Mouse (Mus musculus): ENCODE data around the gene Pdcl3. TPM values are rescaled to one million over a fixed set of nuclear protein-coding genes. Genes with fewer than 3 reads are reported as not detected.

Pdcl3 gene
- total RNA-seq (2015) (77.5 and 88.7 TPM in 2 replicates), total RNA-seq (2017) (49.2 and 58.5 TPM in 2 replicates)

- ATAC-seq (ENCODE audit: poor library complexity, severe bottlenecking) = no peak
Measured at GRCm38 (mm10) chr1:38985308-38985707, at the start of gene Pdcl3. Gene Pdcl3 (plus strand): TSS chr1:38985608.

DNA sequence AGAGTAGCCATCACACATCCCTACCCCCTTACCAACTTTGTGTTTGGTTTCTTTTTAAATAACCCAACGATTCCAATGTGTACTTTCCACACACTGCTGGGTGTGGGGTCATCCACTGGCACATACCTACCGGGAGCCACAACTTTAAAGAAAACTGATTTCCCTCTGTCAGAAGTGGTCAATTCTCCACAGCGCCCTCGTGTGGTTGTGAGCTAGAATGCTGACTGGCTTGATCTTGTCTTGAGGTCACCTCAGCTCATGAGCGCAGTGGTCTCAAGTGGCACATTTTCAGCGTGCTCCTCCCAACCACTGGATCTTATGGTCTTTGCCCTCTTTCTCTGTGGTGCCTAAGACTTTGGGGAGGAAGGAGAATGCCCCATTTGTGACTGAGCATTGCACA lies 48.6 kb upstream of the Pdcl3 start:
- ATAC-seq (ENCODE audit: poor library complexity, severe bottlenecking) = no peak

- no peak for ATAC-seq (ENCODE audit: poor library complexity, severe bottlenecking)
Measured at GRCm38 (mm10) chr1:38938849-38939248, 46.6 kb upstream of the Pdcl3 start, which contains the start of gene Nms. Gene Nms (plus strand): TSS chr1:38939149.

GRCm38 (mm10) chr1:38939608-38940007 lies 45.8 kb upstream of the Pdcl3 start:
- no peak for ATAC-seq (ENCODE audit: poor library complexity, severe bottlenecking)

- no peak for ATAC-seq (ENCODE audit: poor library complexity, severe bottlenecking)
Measured at GRCm38 (mm10) chr1:38956457-38956856, 29.0 kb upstream of the Pdcl3 start.

DNA sequence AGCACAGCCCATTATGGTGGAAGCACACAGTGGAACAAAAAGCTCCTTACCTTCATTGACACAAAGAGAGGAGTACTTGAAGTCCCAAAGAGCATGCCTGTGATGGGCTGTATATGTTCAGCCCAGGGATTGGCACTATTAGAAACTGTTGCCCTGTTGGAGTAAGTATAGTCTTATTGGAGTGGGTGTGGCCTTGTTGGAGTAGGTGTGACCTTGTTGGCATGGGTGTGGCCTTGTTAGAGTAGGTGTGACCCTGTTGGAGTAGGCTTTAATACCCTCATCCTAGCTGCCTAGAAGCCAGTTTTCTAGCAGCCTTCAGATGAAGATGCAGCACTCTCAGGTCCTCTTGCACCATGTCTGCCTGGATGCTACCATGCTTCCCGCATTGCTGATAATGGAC lies 16.3 kb upstream of the Pdcl3 start:
- ATAC-seq (ENCODE audit: poor library complexity, severe bottlenecking) = no peak

- no peak for ATAC-seq (ENCODE audit: poor library complexity, severe bottlenecking)
Measured at GRCm38 (mm10) chr1:38971712-38972111, 13.7 kb upstream of the Pdcl3 start.

- no peak for ATAC-seq (ENCODE audit: poor library complexity, severe bottlenecking)
Measured at GRCm38 (mm10) chr1:38972986-38973592, 12.3 kb upstream of the Pdcl3 start.

GRCm38 (mm10) chr1:38979953-38980352 lies 5.5 kb upstream of the Pdcl3 start:
- ATAC-seq (ENCODE audit: poor library complexity, severe bottlenecking) = no peak

DNA sequence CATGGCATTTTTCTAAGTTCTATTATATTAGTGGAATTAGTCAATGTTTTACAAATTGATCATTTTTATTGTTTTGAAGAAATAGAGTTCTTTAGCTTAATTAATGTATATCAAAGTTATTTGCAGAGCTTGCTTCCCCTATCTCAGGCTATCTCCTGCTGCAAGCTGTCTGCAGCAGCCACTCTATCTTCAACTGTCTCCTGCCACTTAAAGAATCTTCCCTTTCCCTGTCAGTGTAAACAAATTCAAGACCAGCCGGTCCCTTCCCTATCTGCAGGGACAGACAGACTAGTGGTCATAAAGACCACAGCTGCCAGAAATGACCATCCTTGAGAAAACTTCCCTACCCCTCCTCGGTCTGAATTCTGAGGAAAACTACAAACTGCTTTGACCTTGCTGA lies 1.5 kb upstream of the Pdcl3 start:
- no peak for ATAC-seq (ENCODE audit: poor library complexity, severe bottlenecking)

DNA sequence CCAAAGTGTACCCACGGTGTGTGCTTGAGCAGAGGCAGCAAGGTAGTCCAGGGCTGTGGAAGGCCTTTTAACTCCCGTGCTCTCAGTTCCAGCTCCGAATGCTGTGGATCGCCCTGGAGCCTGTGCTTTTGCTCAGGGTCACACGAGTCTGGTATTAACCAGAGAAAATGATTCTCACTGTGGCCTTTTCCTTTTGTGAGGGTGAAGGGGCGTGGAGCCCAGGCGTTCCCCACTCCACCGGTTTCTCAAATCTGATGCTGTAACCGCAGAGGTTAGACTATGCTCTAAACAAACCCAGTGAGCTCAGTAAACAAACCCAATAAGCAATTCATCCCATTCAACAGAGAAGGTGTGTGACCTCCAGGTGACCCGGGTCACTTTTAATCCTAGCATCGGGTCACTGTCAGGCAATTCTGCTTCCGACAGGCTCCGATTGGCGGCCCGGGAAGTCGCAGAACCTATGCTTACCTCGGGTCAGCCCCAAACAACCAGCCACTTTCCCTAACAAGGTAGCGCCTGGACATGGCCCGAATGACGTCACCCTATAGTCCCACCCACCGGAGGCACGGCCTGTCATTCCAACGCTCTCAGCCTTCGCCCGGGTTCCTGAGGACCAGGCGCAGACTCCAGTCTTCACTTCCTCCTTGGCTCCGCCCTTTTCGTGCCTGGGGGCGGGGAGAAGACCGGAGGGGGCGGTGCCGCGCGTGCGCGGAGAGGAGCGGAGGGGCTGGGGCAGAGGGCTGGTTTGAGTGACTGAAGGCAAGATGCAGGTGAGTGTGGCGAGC lies 1.9 kb downstream of the Pdcl3 start:
- peak; percentile 98 for ATAC-seq (ENCODE audit: poor library complexity, severe bottlenecking)

DNA sequence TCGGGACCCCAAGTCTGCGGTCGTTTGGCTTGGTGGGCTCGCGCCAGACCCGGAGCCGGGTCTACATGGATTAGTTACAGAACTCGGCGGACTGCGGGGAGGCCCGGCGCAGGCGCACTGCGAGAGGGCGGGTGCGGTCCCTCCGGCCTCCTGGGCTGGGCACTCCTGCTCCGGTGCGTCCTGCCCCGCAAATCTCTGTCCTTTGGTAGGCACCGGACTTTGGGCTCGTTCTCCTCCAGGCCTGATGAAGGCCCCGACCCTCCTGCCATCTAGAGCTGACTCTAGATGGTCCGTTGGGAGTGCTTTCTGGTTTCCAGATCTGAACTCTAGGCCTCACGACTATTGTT lies 2.4 kb downstream of the Pdcl3 start:
- ATAC-seq (ENCODE audit: poor library complexity, severe bottlenecking) = peak; percentile 75

DNA sequence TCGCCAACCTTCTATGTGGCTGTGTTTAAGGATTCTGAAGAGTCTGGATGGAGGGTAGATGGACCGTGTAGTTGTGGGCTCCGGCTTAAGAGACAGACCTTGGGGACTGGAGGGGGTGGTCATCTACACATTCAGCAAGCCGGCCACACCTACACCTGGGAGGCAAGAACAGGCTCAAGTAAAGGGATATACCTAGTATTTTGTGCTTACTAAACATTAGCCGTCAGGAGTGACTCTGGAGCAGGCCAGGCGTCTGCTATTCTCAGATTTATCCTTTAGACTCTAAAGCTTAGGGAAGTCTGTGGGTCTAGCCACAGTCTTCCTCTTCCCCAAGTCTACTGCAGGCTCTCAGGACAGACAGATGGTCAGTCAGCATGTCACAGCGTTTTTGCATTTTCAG lies 2.9 kb downstream of the Pdcl3 start:
- ATAC-seq (ENCODE audit: poor library complexity, severe bottlenecking) = no peak

DNA sequence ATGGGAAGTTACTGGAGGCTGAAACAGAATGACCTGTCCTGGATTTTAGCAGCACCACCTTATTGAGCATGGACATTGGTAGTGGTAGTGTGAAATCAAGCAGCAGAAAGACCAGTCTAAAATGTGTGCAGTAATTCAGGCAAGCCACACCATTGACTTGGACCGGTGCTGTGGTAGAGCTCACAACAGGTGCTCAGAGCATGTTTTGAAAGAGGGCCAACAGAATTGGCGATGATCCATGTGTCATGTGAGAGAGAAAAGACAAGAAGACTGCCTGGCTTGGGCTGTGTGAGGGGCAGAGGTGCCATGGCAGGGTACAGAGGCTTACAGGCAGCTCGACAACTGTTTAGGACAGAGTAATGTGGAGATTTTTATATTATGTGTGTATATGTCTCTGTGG lies 7.0 kb downstream of the Pdcl3 start:
- ATAC-seq (ENCODE audit: poor library complexity, severe bottlenecking) = no peak

DNA sequence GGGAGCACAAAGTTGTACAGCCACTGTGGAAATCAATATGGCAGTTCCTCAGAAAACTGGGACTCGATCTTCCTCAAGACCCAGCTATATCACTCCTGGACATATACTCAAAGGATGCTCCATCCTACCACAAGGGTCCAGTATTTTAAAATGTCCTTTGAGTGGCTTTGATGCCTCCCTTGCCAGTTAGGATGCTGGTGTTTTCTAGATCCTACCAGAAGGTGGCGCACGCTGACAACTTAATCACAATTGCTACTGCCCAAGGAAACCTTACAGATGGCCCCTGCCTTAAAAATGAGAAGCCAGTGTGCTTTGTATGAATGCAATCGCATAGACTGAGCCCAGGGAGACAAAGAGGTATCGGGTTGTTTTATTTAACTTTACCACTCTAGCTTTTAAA lies 15.7 kb downstream of the Pdcl3 start:
- ATAC-seq (ENCODE audit: poor library complexity, severe bottlenecking) = peak; percentile 85

- no peak for ATAC-seq (ENCODE audit: poor library complexity, severe bottlenecking)
Measured at GRCm38 (mm10) chr1:39005751-39006354, 20.4 kb downstream of the Pdcl3 start.

DNA sequence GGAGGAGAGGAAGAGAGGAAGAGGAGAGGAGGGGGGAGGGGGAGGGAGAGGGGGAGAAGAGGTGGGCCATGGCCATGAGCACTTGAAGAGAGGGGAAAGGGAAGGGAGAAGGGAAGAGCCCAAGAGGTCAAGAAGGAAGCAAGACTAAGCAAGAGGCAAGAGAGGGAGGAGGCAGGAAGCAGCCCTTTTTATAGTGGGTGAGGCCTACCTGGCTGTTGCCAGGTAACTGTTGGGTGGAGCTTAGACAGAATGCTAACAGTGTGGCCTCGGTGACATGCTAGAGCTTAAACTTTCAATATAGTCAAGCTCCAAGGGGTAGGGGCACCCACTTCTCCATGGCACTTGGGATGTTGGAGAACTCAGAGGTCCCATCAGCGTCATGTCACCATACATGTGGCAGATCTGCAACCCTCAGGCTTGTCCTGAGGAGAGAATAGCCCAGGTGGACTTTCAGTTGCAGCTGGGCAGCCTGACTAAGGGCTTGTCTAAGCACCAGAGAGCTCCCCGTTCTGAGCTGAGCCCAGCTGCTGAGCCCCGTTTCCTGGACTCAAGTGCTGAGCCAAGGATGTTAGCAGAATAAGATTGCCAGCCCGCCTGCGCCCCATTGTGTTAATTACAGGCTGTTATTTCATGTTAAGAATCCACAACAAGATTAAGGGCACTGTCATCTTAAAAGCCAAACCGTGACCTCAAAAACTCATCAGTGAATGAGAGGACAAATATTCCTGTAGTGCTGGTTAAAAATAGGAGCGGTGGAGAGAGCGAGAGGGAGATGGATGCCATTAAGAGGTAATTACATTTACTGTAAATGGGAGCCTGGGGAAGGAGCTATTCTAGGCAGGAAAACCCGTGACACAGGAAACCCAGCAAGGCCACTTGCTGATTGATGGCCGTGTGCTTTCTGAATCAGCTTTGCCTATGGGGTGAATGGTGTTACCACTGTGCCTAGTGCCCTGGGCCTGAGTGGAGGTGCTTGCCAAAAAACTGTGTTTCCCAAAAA lies 21.7 kb downstream of the Pdcl3 start:
- no peak for ATAC-seq (ENCODE audit: poor library complexity, severe bottlenecking)

- peak; percentile 40; the same call in 1 of the 2 replicates for ATAC-seq (ENCODE audit: poor library complexity, severe bottlenecking)
Measured at GRCm38 (mm10) chr1:39010583-39011021, 25.2 kb downstream of the Pdcl3 start.

DNA sequence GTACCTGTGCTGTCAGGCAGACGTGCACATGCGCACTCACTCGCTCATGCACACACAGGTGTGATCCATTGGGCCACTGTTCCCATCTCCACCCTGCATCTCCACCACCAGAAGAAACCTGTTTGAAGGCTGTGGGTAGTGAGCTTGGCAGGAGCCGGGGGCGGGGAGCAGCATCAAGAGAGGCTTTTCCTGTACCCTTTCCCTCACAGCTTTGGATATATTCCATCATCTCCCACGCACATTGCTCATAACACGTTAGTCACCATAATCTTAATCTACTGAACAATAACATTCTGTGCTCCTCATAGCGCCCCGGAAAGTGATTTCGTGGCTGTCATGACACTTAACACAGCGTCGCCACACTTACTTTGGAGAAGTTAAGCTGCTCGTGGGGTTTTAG lies 27.2 kb downstream of the Pdcl3 start:
- ATAC-seq (ENCODE audit: poor library complexity, severe bottlenecking) = no peak

DNA sequence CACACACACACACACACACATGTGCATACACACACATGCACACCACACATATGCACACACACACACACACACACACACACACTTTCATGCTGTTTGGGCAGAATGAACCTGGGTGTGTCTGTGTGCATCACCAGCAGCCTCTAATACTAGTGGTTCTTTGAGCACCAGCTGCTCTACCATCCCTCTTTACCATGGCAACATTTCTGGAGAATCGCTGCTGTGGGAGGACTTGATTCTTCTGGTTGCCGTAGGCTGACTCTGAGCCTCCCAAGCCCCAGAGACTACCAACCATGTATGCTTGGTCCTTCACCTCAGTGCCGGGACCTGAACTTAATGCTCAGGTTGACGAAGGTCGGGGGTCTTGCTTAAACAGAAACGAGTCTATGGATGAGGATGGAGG lies 28.4 kb downstream of the Pdcl3 start:
- no peak for ATAC-seq (ENCODE audit: poor library complexity, severe bottlenecking)

DNA sequence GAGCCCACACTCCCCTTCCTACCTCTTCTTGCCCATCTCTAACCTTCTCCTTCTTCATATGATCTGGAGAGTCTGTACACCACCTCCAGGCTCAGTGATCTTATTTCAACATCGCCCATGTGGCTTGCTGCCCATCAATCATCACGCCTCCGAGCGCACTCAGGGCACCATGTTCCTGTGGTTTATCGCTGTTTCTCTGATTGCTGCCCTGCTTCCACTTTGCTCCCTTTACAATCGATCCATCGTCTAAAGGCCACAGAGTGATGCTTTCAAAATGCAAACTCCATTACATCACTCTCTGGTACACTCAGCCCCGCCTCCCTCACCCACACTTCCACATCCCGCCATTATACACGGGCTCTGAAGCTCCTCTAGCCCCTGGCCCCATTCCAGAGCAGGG lies 30.1 kb downstream of the Pdcl3 start:
- ATAC-seq (ENCODE audit: poor library complexity, severe bottlenecking) = no peak
